Mouse (Mus musculus) testis, postnatal 10 days (tissue): ENCODE measurements around the gene Rae1.
A peak's percentile ranks its signal among the peaks of the same experiment; 100 is the strongest.

ENCODE experiments used
- DNase-seq: peaks from one replicate; pipeline ENCODE4 v3.0.0; 2021; ENCODE audit warnings: low spot score

Gene Rae1

GRCm38 (mm10) chr2:172996207-172996606 lies 3.7 kb upstream of the Rae1 start:
- peak; percentile 89 for DNase-seq

- no peak for DNase-seq
Measured at GRCm38 (mm10) chr2:172997748-172998147, 2.2 kb upstream of the Rae1 start.

- DNase-seq: no peak
Measured at GRCm38 (mm10) chr2:172998478-172998877, 1.4 kb upstream of the Rae1 start.

- peak; percentile 82 for DNase-seq
Measured at GRCm38 (mm10) chr2:173000285-173000652, 352 bp downstream of the Rae1 start.

- no peak for DNase-seq
Measured at GRCm38 (mm10) chr2:173000921-173001320, 1.0 kb downstream of the Rae1 start.

GRCm38 (mm10) chr2:173003737-173004136 lies 3.8 kb downstream of the Rae1 start:
- no peak for DNase-seq

- DNase-seq: no peak
Measured at GRCm38 (mm10) chr2:173010220-173010717, 10.4 kb downstream of the Rae1 start.

- DNase-seq: no peak
Measured at GRCm38 (mm10) chr2:173011440-173011839, 11.5 kb downstream of the Rae1 start.

GRCm38 (mm10) chr2:173014741-173015287 lies 14.9 kb downstream of the Rae1 start:
- no peak for DNase-seq

- DNase-seq: no peak
Measured at GRCm38 (mm10) chr2:173017940-173018339, 18.0 kb downstream of the Rae1 start.

- no peak for DNase-seq
Measured at GRCm38 (mm10) chr2:173018618-173019017, 18.7 kb downstream of the Rae1 start.

GRCm38 (mm10) chr2:173019322-173019721 lies 19.4 kb downstream of the Rae1 start:
- no peak for DNase-seq

GRCm38 (mm10) chr2:173019790-173020189 lies 19.9 kb downstream of the Rae1 start:
- peak; percentile 97 for DNase-seq

- DNase-seq: no peak
Measured at GRCm38 (mm10) chr2:173020430-173020829, 20.5 kb downstream of the Rae1 start, which contains the start of gene Rbm38. Rbm38 (plus strand) TSS chr2:173020498.

GRCm38 (mm10) chr2:173021633-173022055 lies 21.7 kb downstream of the Rae1 start:
- DNase-seq: peak; percentile 98

GRCm38 (mm10) chr2:173022056-173022681 lies 22.3 kb downstream of the Rae1 start:
- peak; percentile 75 for DNase-seq

- DNase-seq: no peak
Measured at GRCm38 (mm10) chr2:173022813-173023212, 22.9 kb downstream of the Rae1 start.

GRCm38 (mm10) chr2:173023371-173023851 lies 23.5 kb downstream of the Rae1 start:
- DNase-seq: no peak

GRCm38 (mm10) chr2:173023966-173024365 lies 24.0 kb downstream of the Rae1 start:
- DNase-seq: no peak

GRCm38 (mm10) chr2:173024392-173024791 lies 24.5 kb downstream of the Rae1 start:
- no peak for DNase-seq

GRCm38 (mm10) chr2:173024938-173025337 lies 25.0 kb downstream of the Rae1 start:
- no peak for DNase-seq

- no peak for DNase-seq
Measured at GRCm38 (mm10) chr2:173026286-173026685, 26.4 kb downstream of the Rae1 start.

- no peak for DNase-seq
Measured at GRCm38 (mm10) chr2:173026688-173027131, 26.8 kb downstream of the Rae1 start.
